Mouse (Mus musculus): ENCODE measurements around the gene Stat4. TPM values are rescaled to one million over a fixed set of nuclear protein-coding genes. Genes with fewer than 3 reads are reported as not detected.

Gene Stat4
- polyA plus RNA-seq, 1 experiment from 2014 or later, result 1.5 TPM

DNA sequence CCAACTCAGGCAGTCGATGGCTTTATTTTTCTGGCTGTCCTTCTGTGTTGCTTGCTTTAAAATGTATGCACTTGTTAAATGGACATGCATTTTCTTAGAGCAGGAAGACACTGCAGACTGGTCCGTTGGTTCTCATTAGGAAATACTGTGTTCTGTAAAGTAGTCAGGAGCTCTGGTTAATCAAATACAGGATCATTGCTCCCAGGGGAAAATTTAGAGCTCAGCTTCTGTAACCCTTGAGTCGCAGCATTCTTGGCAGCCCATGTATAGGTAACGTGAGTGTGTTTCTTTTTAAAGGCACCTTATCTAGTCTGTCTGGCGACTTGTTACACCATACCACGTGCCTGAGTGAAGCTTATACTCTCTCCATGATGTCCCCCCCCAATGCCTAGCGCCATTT, 161.2 kb downstream of the Stat4 start:
- no peaks in the 10 kb centered on the region for H3K36me3 ChIP-seq
- WGBS, result 40% methylated on average over 7 of the region's 7 CpGs

DNA sequence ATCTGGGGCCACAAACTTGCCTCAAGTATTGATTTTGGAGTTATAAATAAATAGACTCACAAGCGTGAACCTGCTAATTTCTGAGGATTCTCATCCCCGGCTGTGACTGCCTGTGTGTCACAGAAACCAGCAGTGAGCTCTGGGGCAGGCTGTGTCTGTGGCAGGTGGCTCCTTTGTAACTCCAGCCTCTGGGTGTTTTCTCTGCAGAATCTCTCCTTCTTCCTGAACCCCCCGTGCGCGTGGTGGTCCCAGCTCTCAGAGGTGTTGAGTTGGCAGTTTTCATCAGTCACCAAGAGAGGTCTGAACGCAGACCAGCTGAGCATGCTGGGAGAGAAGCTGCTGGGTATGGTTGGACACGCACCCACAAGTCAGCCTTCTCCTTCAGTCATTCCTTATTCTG, 161.7 kb downstream of the Stat4 start:
- Histone ChIP-seq H3K4me3 (no peak overlapping the region), H3K27ac (no peak overlapping the region), H3K9ac (no peak overlapping the region), H3K4me2 (replicated peaks) (no peak overlapping the region), H3K9me3 (no peaks in the 10 kb centered on the region), H3K27me3 (peaks cover 3% of the 10 kb centered on the region; the same call in 1 of the 2 replicates), H3K4me1 (0 out of 2 replicates have a peak, but pooled peaks cover 4% of the 10 kb centered on the region), H3K36me3 (no peaks in the 10 kb centered on the region)
- ATAC-seq (ENCODE audit: insufficient number of reproducible peaks, insufficient read depth, low FRiP score, low TSS enrichment), result no peak
- 66% methylated on average over 7 of the region's 7 CpGs for WGBS

More for the DNA sequence above, 161.2 kb downstream of the Stat4 start:
- ATAC-seq (ENCODE audit: insufficient number of reproducible peaks, insufficient read depth, low FRiP score, low TSS enrichment), result no peak
- Histone ChIP-seq H3K27ac (no peak overlapping the region), H3K27me3 (peaks cover 3% of the 10 kb centered on the region; the same call in 1 of the 2 replicates), H3K9ac (no peak overlapping the region), H3K4me3 (no peak overlapping the region), H3K4me2 (replicated peaks) (no peak overlapping the region), H3K4me1 (0 out of 2 replicates have a peak, but pooled peaks cover 4% of the 10 kb centered on the region), H3K9me3 (no peaks in the 10 kb centered on the region)

DNA sequence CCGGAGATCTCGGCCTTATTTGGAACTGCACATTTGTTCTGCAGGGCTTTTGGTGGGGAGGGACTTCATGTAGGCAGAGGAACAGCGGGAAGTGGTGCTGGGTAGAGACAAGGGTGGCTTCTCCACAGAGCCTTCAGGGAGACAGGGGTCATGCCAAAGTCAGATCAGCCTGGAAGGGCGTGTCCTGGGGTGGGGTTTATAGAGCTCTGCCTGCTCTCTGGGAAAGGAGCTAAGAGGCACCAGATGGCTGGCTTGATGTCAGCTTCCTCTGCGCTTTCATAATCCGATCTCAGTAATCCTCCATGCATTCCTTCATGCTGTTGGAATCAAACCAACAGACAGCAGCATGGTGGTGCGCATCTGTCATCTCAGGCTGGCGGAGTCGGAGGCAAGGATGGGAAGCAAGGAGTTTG, 163.0 kb downstream of the Stat4 start:
- peaks cover 3% of the 10 kb centered on the region; the same call in 1 of the 2 replicates for H3K27me3 ChIP-seq
- no peak overlapping the region for H3K27ac ChIP-seq
- H3K9me3 ChIP-seq, result no peaks in the 10 kb centered on the region
- no peaks in the 10 kb centered on the region for H3K36me3 ChIP-seq
- 0 out of 2 replicates have a peak, but pooled peaks cover 4% of the 10 kb centered on the region for H3K4me1 ChIP-seq
- no peak overlapping the region for H3K4me3 ChIP-seq
- no peak overlapping the region for H3K4me2 ChIP-seq (replicated peaks)
- peak; percentile 43; the same call in 1 of the 2 replicates for ATAC-seq (ENCODE audit: insufficient number of reproducible peaks, insufficient read depth, low FRiP score, low TSS enrichment)
- H3K9ac ChIP-seq, result no peak overlapping the region
- WGBS, result 35% methylated on average over 9 of the region's 9 CpGs

- H3K9me3 ChIP-seq, result no peaks in the 10 kb centered on the region
- H3K4me2 ChIP-seq (replicated peaks), result no peak overlapping the region
- H3K9ac ChIP-seq, result no peak overlapping the region
- ATAC-seq (ENCODE audit: insufficient number of reproducible peaks, insufficient read depth, low FRiP score, low TSS enrichment), result no peak
- H3K36me3 ChIP-seq, result no peaks in the 10 kb centered on the region
- H3K4me3 ChIP-seq, result no peak overlapping the region
- H3K4me1 ChIP-seq, result 0 out of 2 replicates have a peak, but pooled peaks cover 4% of the 10 kb centered on the region
- WGBS, result 54% methylated on average over 11 of the region's 11 CpGs
- H3K27ac ChIP-seq, result no peak overlapping the region
- peaks cover 3% of the 10 kb centered on the region; the same call in 1 of the 2 replicates for H3K27me3 ChIP-seq
Measured at GRCm38 (mm10) chr1:52150676-52151075, 163.7 kb downstream of the Stat4 start.

- Histone ChIP-seq H3K27ac (no peak overlapping the region), H3K36me3 (no peaks in the 10 kb centered on the region), H3K4me3 (no peak overlapping the region), H3K9me3 (no peaks in the 10 kb centered on the region), H3K4me1 (0 out of 2 replicates have a peak, but pooled peaks cover 4% of the 10 kb centered on the region), H3K4me2 (replicated peaks) (no peak overlapping the region), H3K27me3 (peaks cover 3% of the 10 kb centered on the region; the same call in 1 of the 2 replicates), H3K9ac (no peak overlapping the region)
- no peak for ATAC-seq (ENCODE audit: insufficient number of reproducible peaks, insufficient read depth, low FRiP score, low TSS enrichment)
- WGBS, result 92% methylated on average over 5 of the region's 5 CpGs
Measured at GRCm38 (mm10) chr1:52151166-52151565, 164.2 kb downstream of the Stat4 start.

- Histone ChIP-seq H3K9me3 (no peaks in the 10 kb centered on the region), H3K4me2 (replicated peaks) (no peak overlapping the region), H3K4me3 (no peak overlapping the region), H3K4me1 (0 out of 2 replicates have a peak, but pooled peaks cover 4% of the 10 kb centered on the region), H3K27me3 (peaks cover 3% of the 10 kb centered on the region; the same call in 1 of the 2 replicates), H3K27ac (no peak overlapping the region), H3K9ac (no peak overlapping the region), H3K36me3 (no peaks in the 10 kb centered on the region)
- ATAC-seq (ENCODE audit: insufficient number of reproducible peaks, insufficient read depth, low FRiP score, low TSS enrichment), result no peak
- 61% methylated on average over 13 of the region's 13 CpGs for WGBS
Measured at GRCm38 (mm10) chr1:52152369-52152768, 165.4 kb downstream of the Stat4 start.

DNA sequence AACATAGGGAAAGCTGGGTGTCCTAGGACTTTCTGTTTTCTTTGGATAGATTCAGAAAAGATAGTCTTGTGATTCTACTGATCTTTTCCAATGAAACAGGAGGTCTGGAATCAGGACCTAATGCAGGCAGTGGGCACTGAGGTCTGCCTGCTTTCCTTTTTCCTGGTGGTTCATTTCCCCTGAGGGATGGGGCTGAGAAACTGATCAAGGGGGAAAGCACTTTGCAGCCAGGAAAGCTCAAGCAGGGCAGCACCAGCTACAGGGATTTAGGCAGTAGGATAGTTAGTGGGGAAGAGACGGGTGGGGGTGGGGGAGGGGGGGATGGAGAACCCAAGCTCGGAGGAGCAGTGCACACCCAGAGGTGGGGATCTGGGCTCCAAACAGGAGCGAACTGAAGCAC, 166.0 kb downstream of the Stat4 start:
- Histone ChIP-seq H3K36me3 (no peaks in the 10 kb centered on the region), H3K4me3 (no peak overlapping the region), H3K9ac (no peak overlapping the region), H3K4me2 (replicated peaks) (no peak overlapping the region), H3K9me3 (no peaks in the 10 kb centered on the region), H3K27me3 (peaks cover 3% of the 10 kb centered on the region; the same call in 1 of the 2 replicates), H3K4me1 (0 out of 2 replicates have a peak, but pooled peaks cover 4% of the 10 kb centered on the region), H3K27ac (no peak overlapping the region)
- WGBS, result 23% methylated on average over 3 of the region's 3 CpGs
- no peak for ATAC-seq (ENCODE audit: insufficient number of reproducible peaks, insufficient read depth, low FRiP score, low TSS enrichment)

- Histone ChIP-seq H3K4me2 (replicated peaks) (no peak overlapping the region), H3K36me3 (no peaks in the 10 kb centered on the region), H3K4me3 (no peak overlapping the region), H3K9me3 (no peaks in the 10 kb centered on the region), H3K27me3 (peaks cover 3% of the 10 kb centered on the region; the same call in 1 of the 2 replicates), H3K9ac (no peak overlapping the region), H3K27ac (no peak overlapping the region), H3K4me1 (0 out of 2 replicates have a peak, but pooled peaks cover 4% of the 10 kb centered on the region)
- ATAC-seq (ENCODE audit: insufficient number of reproducible peaks, insufficient read depth, low FRiP score, low TSS enrichment), result no peak
- 89% methylated on average over 8 of the region's 8 CpGs for WGBS
Measured at GRCm38 (mm10) chr1:52154890-52155289, 167.9 kb downstream of the Stat4 start.

- WGBS, result 87% methylated on average over 10 of the region's 10 CpGs
- Histone ChIP-seq H3K27me3 (no peaks in the 10 kb centered on the region), H3K27ac (no peak overlapping the region), H3K36me3 (no peaks in the 10 kb centered on the region), H3K4me2 (replicated peaks) (no peak overlapping the region), H3K9ac (no peak overlapping the region), H3K9me3 (no peaks in the 10 kb centered on the region), H3K4me1 (no peaks in the 10 kb centered on the region), H3K4me3 (no peak overlapping the region)
- no peak for ATAC-seq (ENCODE audit: insufficient number of reproducible peaks, insufficient read depth, low FRiP score, low TSS enrichment)
Measured at GRCm38 (mm10) chr1:52156351-52156750, 169.4 kb downstream of the Stat4 start.

Other genes with a start within 250 kb of the Stat4 start
- gene Myo1b, start 71.1 kb upstream of the Stat4 start, polyA plus RNA-seq (2016; fragmentation: Nextera tagmentation; extraction: Ambion mirVana), result 100 and 110 TPM in 2 replicates
- 13.6 and 17.7 TPM in 2 replicates for gene Stat1, start 132.3 kb downstream of the Stat4 start, polyA plus RNA-seq (2016; fragmentation: Nextera tagmentation; extraction: Ambion mirVana)
- 27.9 and 31.7 TPM in 2 replicates for gene Gls, start 246.1 kb downstream of the Stat4 start, polyA plus RNA-seq (2016; fragmentation: Nextera tagmentation; extraction: Ambion mirVana)